Mouse (Mus musculus) v-Abl transformed pro-B cells (cell line): ENCODE measurements around the gene Teddm3.
"Not testable (repeated sequence)": the region's sequence is repeated elsewhere in the genome, so short reads cannot be mapped to it uniquely, and the experiment has no call there.

Experiments used
- in situ Hi-C, 2 experiments: fragments of 400-800 bp; cut with MboI; formaldehyde crosslinking; loops; one replicate each; pipeline ENCODE4 v1.15.1; 2025; ENCODE audit not compliant: unreplicated experiment in 2 of 2

Gene Teddm3

GRCm38 (mm10) chr16:21163423-21163822 is 9.6 kb upstream of the Teddm3 start:
- in situ Hi-C loops, result not testable (repeated sequence)

GRCm38 (mm10) chr16:21159226-21159625 is 5.4 kb upstream of the Teddm3 start:
- in situ Hi-C loops, result not testable (repeated sequence)

GRCm38 (mm10) chr16:21156261-21156660 is 2.5 kb upstream of the Teddm3 start:
- in situ Hi-C loops, result not testable (repeated sequence)

GRCm38 (mm10) chr16:21151564-21152361 is 2.0 kb downstream of the Teddm3 start:
- in situ Hi-C loops, result no loop called here

GRCm38 (mm10) chr16:21149896-21150295 is 3.9 kb downstream of the Teddm3 start:
- in situ Hi-C loops, result no loop called here

- in situ Hi-C loops, result not testable (repeated sequence)
Measured at GRCm38 (mm10) chr16:21148451-21148850, 5.3 kb downstream of the Teddm3 start.

- in situ Hi-C loops, result no loop called here
Measured at GRCm38 (mm10) chr16:21136312-21137083, 17.3 kb downstream of the Teddm3 start.

- in situ Hi-C loops, result not testable (repeated sequence)
Measured at GRCm38 (mm10) chr16:21127666-21128065, 26.1 kb downstream of the Teddm3 start.

- in situ Hi-C loops, result not testable (repeated sequence)
Measured at GRCm38 (mm10) chr16:21122776-21123175, 31.0 kb downstream of the Teddm3 start.

- in situ Hi-C loops, result no loop called here
Measured at GRCm38 (mm10) chr16:21116078-21116477, 37.7 kb downstream of the Teddm3 start.

GRCm38 (mm10) chr16:21109473-21109872 is 44.3 kb downstream of the Teddm3 start:
- in situ Hi-C loops, result no loop called here
